Mouse (Mus musculus) naive thymus-derived CD4-positive, alpha-beta T cell, adult 2 months (primary cell): Measurements from ENCODE around the gene Nadk2.

Experiments
- DNase-seq: peaks from one replicate; pipeline ENCODE4 v3.0.0-alpha.2; 2011; ENCODE audit warnings: low read depth

Nadk2 gene

DNA sequence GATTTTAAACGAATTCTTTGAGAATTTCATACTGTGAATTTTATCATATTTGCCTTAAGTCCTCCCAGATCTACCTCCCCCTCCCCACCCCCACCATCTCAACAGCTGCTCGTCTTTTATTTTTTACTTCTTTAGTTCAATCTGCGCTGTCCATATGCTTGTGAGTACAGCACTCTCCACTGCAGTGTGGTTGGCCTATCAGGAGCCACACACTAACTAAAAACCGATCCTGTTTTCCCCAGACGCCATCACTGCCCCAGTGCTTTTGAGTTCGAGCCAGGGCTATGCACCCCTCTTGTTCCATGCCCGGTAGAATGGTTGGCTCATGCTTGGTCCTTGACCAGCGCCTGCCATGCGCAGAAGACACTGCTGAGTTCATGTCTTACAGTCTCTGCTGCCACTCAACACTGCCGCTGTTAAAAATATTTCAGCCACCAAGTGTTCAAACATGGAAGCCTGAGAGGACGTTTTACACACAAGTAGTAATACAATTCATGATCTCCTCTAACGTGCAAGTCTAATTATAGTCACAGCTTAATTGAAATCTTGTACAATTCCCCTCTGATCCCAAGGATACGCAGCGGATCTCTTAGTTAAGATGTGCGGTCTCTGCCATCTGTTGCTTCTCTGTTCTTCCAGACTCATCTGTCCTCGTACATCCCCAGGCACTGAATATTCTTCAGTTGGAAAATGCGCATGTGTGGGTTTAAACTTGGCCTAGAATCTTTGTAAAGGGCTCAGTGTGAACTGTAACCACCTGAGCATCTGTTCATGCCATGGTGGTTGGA, 17.0 kb downstream of the Nadk2 start:
- no peak for DNase-seq

- no peak for DNase-seq
Measured at GRCm38 (mm10) chr15:9088683-9089072, 17.6 kb downstream of the Nadk2 start.

- no peak for DNase-seq
Measured at GRCm38 (mm10) chr15:9089136-9089720, 18.2 kb downstream of the Nadk2 start.

GRCm38 (mm10) chr15:9090662-9091061, 19.6 kb downstream of the Nadk2 start:
- DNase-seq: no peak

GRCm38 (mm10) chr15:9093598-9094365, 22.7 kb downstream of the Nadk2 start:
- no peak for DNase-seq

DNA sequence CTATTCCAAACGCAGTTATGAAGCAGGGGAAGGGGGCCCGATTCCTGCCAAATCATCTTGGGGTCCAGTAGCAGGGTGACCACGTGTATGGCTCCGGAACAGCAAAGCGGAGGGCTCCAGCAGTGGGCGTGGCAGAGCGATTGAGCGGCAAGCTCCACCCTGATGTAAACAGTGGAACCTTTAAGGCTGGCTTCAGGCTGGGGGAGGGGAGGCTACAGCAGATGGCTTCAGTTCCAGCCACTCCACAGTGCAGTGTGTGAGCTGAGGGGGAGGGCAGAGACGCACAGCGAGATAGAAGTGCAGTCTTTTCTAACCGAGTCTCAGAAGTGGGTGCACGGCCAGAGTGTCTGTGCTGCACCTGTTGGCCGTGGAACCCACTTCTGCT, 23.3 kb downstream of the Nadk2 start:
- DNase-seq: no peak

DNA sequence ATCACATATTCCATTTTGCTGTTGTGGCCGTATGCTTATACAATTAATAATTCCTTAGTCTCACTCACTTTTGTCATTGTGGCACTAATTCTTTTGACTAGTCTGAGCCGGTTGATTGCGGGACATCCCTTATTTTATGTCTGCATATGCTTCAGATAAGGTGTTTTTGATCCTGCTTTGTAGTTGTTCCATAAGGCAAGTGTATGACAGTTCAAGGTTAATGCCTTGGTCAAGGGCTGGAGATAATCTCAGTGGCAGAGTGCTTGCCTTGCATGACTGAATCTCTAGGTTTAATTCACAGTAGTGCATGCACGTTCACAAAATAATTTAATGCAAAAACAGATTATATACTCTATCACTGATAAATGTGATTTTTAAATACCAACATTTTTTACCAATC, 25.8 kb downstream of the Nadk2 start:
- no peak for DNase-seq

GRCm38 (mm10) chr15:9100446-9101077, 29.5 kb downstream of the Nadk2 start:
- no peak for DNase-seq

- no peak for DNase-seq
Measured at GRCm38 (mm10) chr15:9106303-9107074, 35.4 kb downstream of the Nadk2 start.

DNA sequence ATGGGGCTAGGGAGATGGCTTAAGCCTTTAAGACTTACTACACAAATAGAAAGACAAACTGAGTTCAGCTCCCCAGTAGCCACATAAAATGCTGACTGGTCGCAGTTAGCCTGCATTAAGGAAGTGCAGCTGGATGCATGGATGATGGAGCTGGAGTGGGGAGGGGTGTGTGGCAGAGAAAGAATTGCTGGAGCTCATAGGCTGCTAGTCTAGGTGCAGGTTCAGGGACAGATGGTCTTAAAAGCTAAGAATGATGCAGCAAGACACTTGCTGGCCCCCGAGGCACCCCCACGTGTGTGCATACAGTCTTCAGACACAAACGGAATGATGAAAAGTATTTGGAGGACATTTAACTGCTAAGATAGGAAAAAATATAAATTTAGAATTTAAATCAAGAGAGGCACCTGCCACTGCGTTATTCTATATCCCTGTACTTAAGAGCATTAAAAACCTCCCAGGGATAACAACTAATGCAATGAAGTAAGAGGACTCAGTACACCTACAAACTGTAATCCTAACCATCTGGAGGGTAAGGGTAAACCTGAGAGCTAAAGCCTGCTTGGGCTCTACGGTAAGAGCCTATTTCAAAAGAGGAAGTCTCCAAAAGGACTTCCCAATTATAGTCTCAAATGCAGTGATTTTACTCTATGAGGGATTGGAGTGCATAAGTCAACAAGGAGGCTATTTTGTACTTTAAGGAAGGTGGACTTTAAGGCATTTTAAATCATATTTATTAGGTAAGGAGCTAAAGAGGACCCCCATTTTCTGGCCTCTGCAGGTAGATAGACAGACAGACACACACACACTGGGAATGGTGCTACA, 39.7 kb downstream of the Nadk2 start:
- no peak for DNase-seq

- no peak for DNase-seq
Measured at GRCm38 (mm10) chr15:9111648-9112047, 40.6 kb downstream of the Nadk2 start.

DNA sequence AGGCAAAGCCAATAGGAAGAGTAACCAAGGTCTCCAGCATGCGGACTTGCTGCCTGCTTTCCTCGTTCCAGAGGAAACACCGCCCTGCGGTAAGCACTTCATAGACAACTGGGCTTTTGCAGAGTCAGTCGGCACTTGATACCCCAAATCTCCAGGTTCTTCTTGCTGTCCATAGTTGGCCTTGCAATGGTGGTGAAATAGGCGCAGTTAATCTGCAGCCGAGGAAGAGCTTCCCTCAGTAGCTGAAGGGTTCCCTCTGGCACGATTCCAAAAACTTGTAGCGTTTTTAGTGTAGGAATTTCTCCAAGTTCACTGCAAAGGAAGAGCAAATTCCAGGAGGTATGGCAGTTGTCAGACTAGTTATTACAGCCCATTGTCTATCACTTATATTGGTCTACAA, 42.5 kb downstream of the Nadk2 start:
- no peak for DNase-seq

- no peak for DNase-seq
Measured at GRCm38 (mm10) chr15:9114131-9114530, 43.1 kb downstream of the Nadk2 start.

- no peak for DNase-seq
Measured at GRCm38 (mm10) chr15:9114599-9114998, 43.5 kb downstream of the Nadk2 start.

- no peak for DNase-seq
Measured at GRCm38 (mm10) chr15:9118852-9119251, 47.8 kb downstream of the Nadk2 start.

DNA sequence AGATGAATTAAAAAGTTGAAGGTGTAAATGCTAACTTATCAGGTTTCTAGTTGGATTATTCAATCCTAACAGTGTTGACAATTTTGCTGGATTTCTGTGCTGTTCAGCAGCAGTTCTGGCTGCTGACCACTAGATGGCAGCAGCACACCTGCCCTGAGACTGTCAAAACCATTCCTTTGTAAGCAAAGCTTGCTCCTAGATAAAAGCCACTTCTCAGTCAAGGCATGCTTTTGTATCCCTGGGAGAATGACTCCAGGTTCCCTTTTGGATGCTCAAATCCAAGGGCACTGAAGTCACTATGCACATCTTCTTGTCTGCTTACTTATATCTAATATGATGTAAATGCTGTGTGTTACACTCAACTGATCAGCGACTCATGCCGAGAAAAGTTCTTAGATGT, 49.0 kb downstream of the Nadk2 start:
- DNase-seq: peak; percentile 74

DNA sequence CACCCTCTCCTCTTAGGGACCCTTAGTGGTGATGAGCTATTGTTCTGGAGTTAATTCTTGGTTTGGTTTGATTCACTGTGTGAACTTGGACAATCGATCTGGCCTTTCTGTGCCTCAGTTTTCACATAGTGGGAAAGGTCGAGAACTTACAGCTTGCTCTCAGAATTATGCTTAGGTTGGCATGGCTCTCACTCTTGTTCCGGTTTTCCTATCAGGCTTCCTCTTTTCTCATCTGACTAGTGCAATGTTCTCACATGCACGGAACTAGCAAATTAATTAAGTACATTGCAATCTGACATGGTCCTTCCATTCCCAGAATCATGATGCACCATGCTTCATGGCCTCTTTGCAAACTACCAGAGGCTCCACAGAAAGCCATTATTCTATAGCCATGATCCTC, 51.9 kb downstream of the Nadk2 start:
- DNase-seq: no peak

GRCm38 (mm10) chr15:9124856-9125255, 53.8 kb downstream of the Nadk2 start:
- DNase-seq: no peak

GRCm38 (mm10) chr15:9127051-9127791, 56.2 kb downstream of the Nadk2 start:
- no peak for DNase-seq

GRCm38 (mm10) chr15:9130772-9131498, 59.9 kb downstream of the Nadk2 start:
- DNase-seq: no peak
